Mouse (Mus musculus): ENCODE data around the gene Selenow. TPM values are rescaled to one million over a fixed set of nuclear protein-coding genes. Genes with fewer than 3 reads are reported as not detected.
"Not testable (repeated sequence)": the region's sequence is repeated elsewhere in the genome, so short reads cannot be mapped to it uniquely, and the experiment has no call there.

Selenow gene
- polyA plus RNA-seq, 1 experiment: 175 TPM

DNA sequence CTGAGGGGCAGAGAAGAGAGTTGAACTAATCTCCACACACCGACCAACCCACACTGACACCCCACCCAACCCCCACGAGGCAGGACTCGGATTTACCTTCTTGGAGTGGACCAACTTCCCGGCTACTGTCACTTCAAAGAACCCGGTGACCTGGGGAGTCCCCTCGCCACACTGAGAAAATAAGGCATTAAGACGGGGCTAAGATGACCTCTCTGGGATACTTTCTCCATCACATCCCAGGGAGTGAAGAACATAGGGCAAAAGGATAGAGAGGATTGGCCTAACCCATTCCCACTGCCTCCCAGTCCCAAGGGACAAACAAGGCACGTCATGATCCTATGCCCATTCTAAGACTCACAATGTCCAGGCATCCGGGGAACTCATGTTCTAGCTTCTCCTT is 2.3 kb downstream of the Selenow start:
- no peak for TF ChIP-seq POLR2A (IDR thresholded peaks at IDR 0.05; ENCODE audit: borderline replicate concordance, control insufficient read depth, low read depth, low read length)
- no peak for TF ChIP-seq CTCF (IDR thresholded peaks at IDR 0.05; ENCODE audit: control insufficient read depth, insufficient read depth, low read length)
- H3K4me1 ChIP-seq (ENCODE audit: control insufficient read depth, insufficient read depth, low read length): peaks cover 3% of the 10 kb centered on the region; the same call in 1 of the 2 replicates
- H3K27ac ChIP-seq (ENCODE audit: control insufficient read depth, insufficient read depth, low read depth, low read length, poor library complexity): no peak overlapping the region
- H3K4me3 ChIP-seq (replicated peaks; ENCODE audit: control insufficient read depth, low read depth, low read length): no peak overlapping the region
- WGBS: 85% methylated on average over 9 of the region's 9 CpGs

DNA sequence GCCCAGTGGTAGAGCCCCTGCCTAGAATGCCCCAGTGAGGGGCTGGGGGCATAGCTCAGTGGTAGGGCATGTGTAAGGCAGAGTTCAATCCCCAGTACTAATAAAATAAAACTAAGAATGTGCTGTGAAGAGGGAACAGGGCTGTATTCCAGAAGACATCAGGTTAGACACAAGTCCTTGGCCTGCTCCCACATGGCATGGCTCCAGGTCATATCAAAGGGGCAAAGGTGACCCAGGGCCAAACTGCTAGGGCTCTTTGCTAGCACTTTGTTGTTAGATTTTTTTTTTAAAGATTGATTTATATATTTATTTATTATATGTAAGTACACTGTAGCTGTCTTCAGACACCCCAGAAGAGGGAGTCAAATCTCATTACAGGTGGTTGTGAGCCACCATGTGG is 3.8 kb downstream of the Selenow start:
- no peak overlapping the region for H3K4me3 ChIP-seq (replicated peaks; ENCODE audit: control insufficient read depth, low read depth, low read length)
- H3K27ac ChIP-seq (ENCODE audit: control insufficient read depth, insufficient read depth, low read depth, low read length, poor library complexity): no peak overlapping the region
- H3K4me1 ChIP-seq (ENCODE audit: control insufficient read depth, insufficient read depth, low read length): peaks cover 3% of the 10 kb centered on the region
- TF ChIP-seq CTCF (IDR thresholded peaks at IDR 0.05; ENCODE audit: control insufficient read depth, insufficient read depth, low read length): no peak
- TF ChIP-seq POLR2A (IDR thresholded peaks at IDR 0.05; ENCODE audit: borderline replicate concordance, control insufficient read depth, low read depth, low read length): no peak

DNA sequence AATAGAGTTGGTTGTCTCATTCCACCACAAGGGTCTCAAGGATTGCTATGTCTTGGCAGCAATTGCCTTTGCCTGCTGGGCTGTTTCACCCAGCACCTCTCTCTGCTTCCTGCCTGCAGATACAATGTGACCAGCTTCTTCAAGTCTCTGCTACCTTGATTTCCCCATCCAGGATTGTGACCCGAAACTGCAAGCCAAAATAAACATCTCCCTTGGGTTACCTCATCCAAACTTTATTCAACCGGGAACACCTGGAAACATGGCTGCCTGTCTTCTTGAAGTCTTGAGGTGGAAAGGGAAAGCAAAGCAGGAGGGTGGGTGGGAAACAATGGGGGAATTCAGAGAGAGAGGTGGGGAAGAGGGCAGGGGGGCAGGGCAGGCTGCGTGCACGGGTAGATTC is 5.2 kb downstream of the Selenow start:
- 74% methylated on average over 4 of the region's 4 CpGs for WGBS
- Histone ChIP-seq H3K4me1 (ENCODE audit: control insufficient read depth, insufficient read depth, low read length) (no peaks in the 10 kb centered on the region; the same call in 1 of the 2 replicates), H3K27ac (ENCODE audit: control insufficient read depth, insufficient read depth, low read depth, low read length, poor library complexity) (no peak overlapping the region), H3K4me3 (replicated peaks; ENCODE audit: control insufficient read depth, low read depth, low read length) (no peak overlapping the region)
- TF ChIP-seq POLR2A (IDR thresholded peaks at IDR 0.05; ENCODE audit: borderline replicate concordance, control insufficient read depth, low read depth, low read length): no peak

GRCm38 (mm10) chr7:15916134-15916723 is 6.0 kb downstream of the Selenow start:
- H3K27ac ChIP-seq (ENCODE audit: control insufficient read depth, insufficient read depth, low read depth, low read length, poor library complexity): no peak overlapping the region
- H3K4me3 ChIP-seq (replicated peaks; ENCODE audit: control insufficient read depth, low read depth, low read length): no peak overlapping the region
- no peaks in the 10 kb centered on the region; the same call in 1 of the 2 replicates for H3K4me1 ChIP-seq (ENCODE audit: control insufficient read depth, insufficient read depth, low read length)
- 74% methylated on average over 3 of the region's 3 CpGs for WGBS
- TF ChIP-seq CTCF (IDR thresholded peaks at IDR 0.05; ENCODE audit: control insufficient read depth, insufficient read depth, low read length) (no peak), POLR2A (IDR thresholded peaks at IDR 0.05; ENCODE audit: borderline replicate concordance, control insufficient read depth, low read depth, low read length) (no peak)

DNA sequence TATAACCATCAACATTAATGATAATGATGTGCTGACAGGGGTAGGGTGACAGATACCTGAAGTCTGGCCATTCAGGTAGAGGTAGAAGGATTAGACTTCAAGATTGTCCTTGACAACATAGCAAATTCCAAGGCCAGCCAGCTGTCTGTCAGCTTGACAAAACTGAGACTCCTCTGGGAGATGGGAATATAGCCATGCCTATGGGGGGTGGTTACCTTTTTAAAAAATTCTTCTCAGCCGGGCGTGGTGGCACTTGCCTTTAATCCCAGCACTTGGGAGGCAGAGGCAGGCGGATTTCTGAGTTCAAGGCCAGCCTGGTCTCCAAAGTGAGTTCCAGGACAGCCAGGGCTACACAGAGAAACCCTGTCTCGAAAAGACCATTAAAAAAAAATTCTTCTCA is 6.5 kb downstream of the Selenow start:
- not testable (repeated sequence) for H3K4me1 ChIP-seq (ENCODE audit: control insufficient read depth, insufficient read depth, low read length); H3K4me3 ChIP-seq (replicated peaks; ENCODE audit: control insufficient read depth, low read depth, low read length); H3K27ac ChIP-seq (ENCODE audit: control insufficient read depth, insufficient read depth, low read depth, low read length, poor library complexity)
- 82% methylated on average over 4 of the region's 4 CpGs for WGBS

- Histone ChIP-seq H3K4me1 (ENCODE audit: control insufficient read depth, insufficient read depth, low read length) (no peaks in the 10 kb centered on the region; the same call in 1 of the 2 replicates), H3K4me3 (replicated peaks; ENCODE audit: control insufficient read depth, low read depth, low read length) (no peak overlapping the region), H3K27ac (ENCODE audit: control insufficient read depth, insufficient read depth, low read depth, low read length, poor library complexity) (no peak overlapping the region)
- 69% methylated on average over 2 of the region's 2 CpGs for WGBS
- no peak for TF ChIP-seq CTCF (IDR thresholded peaks at IDR 0.05; ENCODE audit: control insufficient read depth, insufficient read depth, low read length)
Measured at GRCm38 (mm10) chr7:15914751-15915150, 7.5 kb downstream of the Selenow start.

DNA sequence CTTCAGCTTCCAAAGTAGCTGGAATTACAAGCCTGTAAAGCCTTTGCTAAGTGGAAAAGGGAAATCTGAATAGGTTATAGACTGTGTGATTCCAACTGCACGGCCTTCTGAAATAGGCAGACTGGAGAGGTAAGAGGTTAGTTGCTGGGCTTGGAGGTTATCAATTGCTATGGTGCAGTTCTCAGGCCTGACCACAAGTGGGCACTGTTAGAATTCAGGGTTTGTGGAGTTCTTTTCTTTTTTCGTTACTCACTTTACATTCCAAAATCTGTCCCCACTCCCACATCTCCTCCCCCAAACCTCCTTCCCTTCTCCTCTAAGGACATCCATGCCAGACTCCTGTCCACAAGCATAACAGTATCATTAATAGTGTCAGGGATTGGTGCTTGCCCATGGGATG is 8.0 kb downstream of the Selenow start:
- Histone ChIP-seq H3K27ac (ENCODE audit: control insufficient read depth, insufficient read depth, low read depth, low read length, poor library complexity) (no peak overlapping the region), H3K4me1 (ENCODE audit: control insufficient read depth, insufficient read depth, low read length) (no peaks in the 10 kb centered on the region; the same call in 1 of the 2 replicates), H3K4me3 (replicated peaks; ENCODE audit: control insufficient read depth, low read depth, low read length) (no peak overlapping the region)
- 12% methylated on average over 2 of the region's 2 CpGs for WGBS
- peak; percentile 30 for TF ChIP-seq CTCF (IDR thresholded peaks at IDR 0.05; ENCODE audit: control insufficient read depth, insufficient read depth, low read length)
- TF ChIP-seq POLR2A (IDR thresholded peaks at IDR 0.05; ENCODE audit: borderline replicate concordance, control insufficient read depth, low read depth, low read length): no peak

GRCm38 (mm10) chr7:15912183-15912582 is 10.0 kb downstream of the Selenow start:
- TF ChIP-seq POLR2A (IDR thresholded peaks at IDR 0.05; ENCODE audit: borderline replicate concordance, control insufficient read depth, low read depth, low read length): no peak
- peak; percentile 79 for TF ChIP-seq CTCF (IDR thresholded peaks at IDR 0.05; ENCODE audit: control insufficient read depth, insufficient read depth, low read length)
- 0% methylated on average over 4 of the region's 4 CpGs for WGBS
- no peaks in the 10 kb centered on the region; the same call in 1 of the 2 replicates for H3K4me1 ChIP-seq (ENCODE audit: control insufficient read depth, insufficient read depth, low read length)
- no peak overlapping the region for H3K4me3 ChIP-seq (replicated peaks; ENCODE audit: control insufficient read depth, low read depth, low read length)
- no peak overlapping the region for H3K27ac ChIP-seq (ENCODE audit: control insufficient read depth, insufficient read depth, low read depth, low read length, poor library complexity)

DNA sequence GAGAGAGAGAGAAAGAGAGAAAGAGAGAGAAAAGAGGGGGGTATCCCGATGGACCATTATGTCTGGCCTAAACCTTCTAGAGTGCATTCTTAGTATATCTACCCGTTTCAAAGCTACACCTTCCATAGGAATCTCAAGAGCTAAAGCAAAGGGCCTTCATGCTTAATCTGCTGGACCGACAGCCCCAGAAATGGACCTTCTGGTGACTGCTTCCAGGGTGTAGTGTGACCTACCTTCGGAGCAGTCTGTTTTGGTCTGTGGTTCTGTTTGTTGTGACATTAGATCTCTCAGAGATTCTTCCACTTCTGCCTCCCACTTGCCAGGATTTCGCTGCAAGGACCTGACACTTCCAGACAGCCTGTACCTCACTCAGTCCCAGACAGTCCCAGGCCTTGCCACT is 11.7 kb downstream of the Selenow start:
- Histone ChIP-seq H3K4me1 (ENCODE audit: control insufficient read depth, insufficient read depth, low read length) (no peaks in the 10 kb centered on the region; the same call in 1 of the 2 replicates), H3K4me3 (replicated peaks; ENCODE audit: control insufficient read depth, low read depth, low read length) (no peak overlapping the region), H3K27ac (ENCODE audit: control insufficient read depth, insufficient read depth, low read depth, low read length, poor library complexity) (no peak overlapping the region)
- TF ChIP-seq CTCF (IDR thresholded peaks at IDR 0.05; ENCODE audit: control insufficient read depth, insufficient read depth, low read length) (no peak), POLR2A (IDR thresholded peaks at IDR 0.05; ENCODE audit: borderline replicate concordance, control insufficient read depth, low read depth, low read length) (no peak)
- 81% methylated on average over 5 of the region's 5 CpGs for WGBS
